Mouse (Mus musculus) heart, embryonic 15.5 days (tissue): ENCODE data around the gene Pqlc3. TPM values are rescaled to one million over a fixed set of nuclear protein-coding genes. Genes with fewer than 3 reads are reported as not detected.

ENCODE experiments used
- ATAC-seq: fragments of 200-750 bp; cut with Nextera tagmentation; replicated peaks from 2 replicates; pipeline ENCODE4 v1.8.0; 2017; ENCODE audit warnings: low read depth, moderate TSS enrichment; ENCODE audit not compliant: insufficient number of reproducible peaks, insufficient read depth, low FRiP score
- H3K27ac ChIP-seq: fragments of 300-500 bp; sonication (generic); 2 replicates; pipeline ENCODE4 v1.5.1; 2015; ENCODE audit warnings: mild to moderate bottlenecking, inconsistent platforms
- H3K27me3 ChIP-seq: fragments of 300-500 bp; sonication (generic); 2 replicates; pipeline ENCODE4 v1.6.1; 2015; ENCODE audit warnings: inconsistent platforms
- H3K36me3 ChIP-seq: fragments of 300-500 bp; sonication (generic); 2 replicates; pipeline ENCODE4 v1.6.1; 2015; ENCODE audit warnings: mild to moderate bottlenecking, inconsistent platforms
- H3K4me1 ChIP-seq: fragments of 300-500 bp; sonication (generic); replicated peaks from 2 replicates; pipeline ENCODE4 v1.6.1; 2015; ENCODE audit warnings: inconsistent platforms
- H3K4me2 ChIP-seq: fragments of 300-500 bp; sonication (generic); 2 replicates; pipeline ENCODE4 v1.6.1; 2015; ENCODE audit warnings: inconsistent platforms, mild to moderate bottlenecking, moderate library complexity
- H3K4me3 ChIP-seq: fragments of 300-500 bp; sonication (generic); 2 replicates; pipeline ENCODE4 v1.5.1; 2015; ENCODE audit warnings: mild to moderate bottlenecking, inconsistent platforms
- H3K9ac ChIP-seq: fragments of 300-500 bp; sonication (generic); 2 replicates; pipeline ENCODE4 v1.6.1; 2015; ENCODE audit warnings: mild to moderate bottlenecking, inconsistent platforms
- H3K9me3 ChIP-seq: fragments of 300-500 bp; sonication (generic); replicated peaks from 2 replicates; pipeline ENCODE4 v1.6.1; 2016; ENCODE audit warnings: inconsistent platforms
- WGBS: fragments of 180-500 bp; shearing (Covaris S2); methylation state at CpG from one replicate; pipeline ENCODE4 v1.1.7; 2015; ENCODE audit warnings: mixed read lengths; 5-methylcytosine and 5-hydroxymethylcytosine counted together
- polyA plus RNA-seq: library from polyadenylated mRNA; unstranded; fragments of >200 nt; fragmentation: Nextera tagmentation; extraction: Ambion mirVana; gene quantifications from 2 replicates; pipeline ENCODE4 v1.2.1, GENCODE M21; 2015

Pqlc3 gene
- polyA plus RNA-seq, 1 experiment from 2014 or later = 4.0 TPM

- no peak for ATAC-seq
- Histone ChIP-seq H3K9me3 (no peaks in the 10 kb centered on the region), H3K4me3 (no peak overlapping the region), H3K27ac (no peak overlapping the region), H3K4me2 (no peak overlapping the region), H3K9ac (no peak overlapping the region), H3K36me3 (peaks cover 32% of the 10 kb centered on the region), H3K27me3 (no peaks in the 10 kb centered on the region), H3K4me1 (no peaks in the 10 kb centered on the region)
- 85% methylated on average over 6 of the region's 6 CpGs for WGBS
Measured at GRCm38 (mm10) chr12:16948239-16948638, 52.0 kb downstream of the Pqlc3 start.

GRCm38 (mm10) chr12:16941976-16942375 is 58.2 kb downstream of the Pqlc3 start:
- no peak overlapping the region for H3K9ac ChIP-seq
- H3K4me2 ChIP-seq = no peak overlapping the region
- no peak for ATAC-seq
- no peaks in the 10 kb centered on the region for H3K27me3 ChIP-seq
- no peaks in the 10 kb centered on the region for H3K9me3 ChIP-seq
- WGBS = 72% methylated on average over 3 of the region's 3 CpGs
- no peak overlapping the region for H3K27ac ChIP-seq
- H3K4me1 ChIP-seq = no peaks in the 10 kb centered on the region
- no peak overlapping the region for H3K4me3 ChIP-seq
- peaks cover 15% of the 10 kb centered on the region for H3K36me3 ChIP-seq

Other genes starting within 250 kb of the Pqlc3 start
- 0.24 and 0.72 TPM in 2 replicates for gene Greb1, start 199.5 kb downstream of the Pqlc3 start, polyA plus RNA-seq
- 40.5 and 43.8 TPM in 2 replicates for gene E2f6, start 189.4 kb downstream of the Pqlc3 start, polyA plus RNA-seq
- 21.0 and 22.4 TPM in 2 replicates for gene Rock2, start 105.5 kb downstream of the Pqlc3 start, polyA plus RNA-seq
- 0.33 and 0.49 TPM in 2 replicates for gene 2410004P03Rik, start 11.3 kb upstream of the Pqlc3 start, polyA plus RNA-seq
- 0.13 and 0.14 TPM in 2 replicates for gene Kcnf1, start 176.5 kb upstream of the Pqlc3 start, polyA plus RNA-seq